Mouse (Mus musculus) B cell, adult 67 days (primary cell): Measurements from ENCODE around the gene Atp5s. TPM values are rescaled to one million over a fixed set of nuclear protein-coding genes. Genes with fewer than 3 reads are reported as not detected.

Experiments used
- total RNA-seq, 2 experiments: library from RNA; stranded (reverse); gene quantifications; 4 replicates each; pipeline ENCODE4 v1.2.4; 2023

The Atp5s gene
- 10 to 100 TPM in 1 of 2 experiments, 1 to 10 TPM in 1; 9.8 to 12.5 TPM for total RNA-seq

GRCm38 (mm10) chr12:69724711-69725460 lies at the start of gene Atp5s, which contains the start of gene L2hgdh:
TSS of gene Atp5s (plus strand) at chr12:69724950.
TSS of gene L2hgdh (minus strand) at chr12:69724873.

GRCm38 (mm10) chr12:69681566-69682061 lies 43.1 kb upstream of the Atp5s start, which contains the start of gene Sos2:
TSS of gene Sos2 (minus strand) at chr12:69681852.

GRCm38 (mm10) chr12:69790530-69791505 lies 66.1 kb downstream of the Atp5s start, which contains the start of gene Cdkl1:
TSS of gene Cdkl1 (minus strand) at chr12:69791267.

Other genes starting within 250 kb of the Atp5s start
- gene Vcpkmt, start 141.9 kb upstream of the Atp5s start, total RNA-seq = 10 to 100 TPM; 14.3 to 15.8 TPM
- gene Sos2, start 43.1 kb upstream of the Atp5s start, total RNA-seq = 10 to 100 TPM; 30.3 to 31.7 TPM
- gene L2hgdh, start 77 bp upstream of the Atp5s start, total RNA-seq = 10 to 100 TPM in 1 of 2 experiments, 1 to 10 TPM in 1; 9.8 to 10.6 TPM
- gene Cdkl1, start 66.3 kb downstream of the Atp5s start, total RNA-seq = 10 to 100 TPM; 14.1 to 15.1 TPM
- 1 to 10 TPM; 2.0 to 6.2 TPM for gene Atl1, start 167.7 kb downstream of the Atp5s start, total RNA-seq
- gene Map4k5, start 168.2 kb downstream of the Atp5s start, total RNA-seq = 10 to 100 TPM; 57.6 to 63.0 TPM